Mouse (Mus musculus): ENCODE measurements at regions not wholly inside any gene's neighbourhood (a gene's known extent, or its start where the extent isn't known, plus 50 kb on each side); places are given as distances from the start of the nearest gene placed in this dataset.

DNA sequence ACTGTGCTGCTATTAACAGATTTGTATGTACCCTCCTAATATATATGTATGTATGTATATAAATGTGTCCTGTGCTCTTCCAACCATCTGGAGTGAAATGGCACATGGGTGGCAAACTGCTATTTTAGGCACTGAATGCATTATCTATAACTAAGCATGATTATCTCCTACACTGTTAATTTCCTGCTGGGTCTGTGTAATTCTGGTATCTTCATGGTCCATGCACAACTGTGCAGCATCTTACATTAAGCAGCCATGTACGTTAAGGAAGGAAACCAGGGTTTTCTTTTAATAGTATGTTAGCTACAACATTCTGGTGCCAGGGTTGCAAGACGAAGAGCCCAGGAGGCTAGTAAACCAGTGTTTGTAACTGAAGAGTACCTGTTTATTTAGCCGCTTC, 521.3 kb downstream of the Efnb2 start:
- H3K36me3 ChIP-seq (ENCODE audit: control insufficient read depth in 1 of 2, insufficient read depth in 2 of 2, low read length in 2 of 2) = no peaks in the 10 kb centered on the region
- H3K9me3 ChIP-seq (replicated peaks; ENCODE audit: insufficient read depth, low read length) = no peaks in the 10 kb centered on the region
- TF ChIP-seq POLR2AphosphoS5 (IDR thresholded peaks at IDR 0.05; ENCODE audit: borderline replicate concordance, low read depth, low read length) = no peak
- TF ChIP-seq MAFK (IDR thresholded peaks at IDR 0.05; ENCODE audit: borderline replicate concordance, low read depth, low read length) = no peak
- TF ChIP-seq ZKSCAN1 (IDR thresholded peaks at IDR 0.05; ENCODE audit: low read depth, low read length) = no peak
- no peak for TF ChIP-seq KAT2A (conservative IDR thresholded peaks at IDR 0.05; ENCODE audit: low read depth, low read length)
- no peak for TF ChIP-seq POLR2AphosphoS2 (IDR thresholded peaks at IDR 0.05; ENCODE audit: low read length)
- no peak for TF ChIP-seq BHLHE40 (IDR thresholded peaks at IDR 0.05; ENCODE audit: borderline replicate concordance, low read depth, low read length)
- TF ChIP-seq NRF1 (IDR thresholded peaks at IDR 0.05; ENCODE audit: insufficient read depth, low read depth, low read length, poor library complexity, severe bottlenecking) = no peak
- TF ChIP-seq ZNF384 (IDR thresholded peaks at IDR 0.05; ENCODE audit: low read depth, low read length) = no peak
- no peak for TF ChIP-seq CHD2 (IDR thresholded peaks at IDR 0.05; ENCODE audit: low read length)
- no peak for TF ChIP-seq TBP (IDR thresholded peaks at IDR 0.05; ENCODE audit: low read depth, low read length)
- TF ChIP-seq UBTF (IDR thresholded peaks at IDR 0.05; ENCODE audit: borderline replicate concordance, insufficient read depth, low read depth, low read length) = no peak
- no peak for TF ChIP-seq E2F4 (IDR thresholded peaks at IDR 0.05; ENCODE audit: borderline replicate concordance, low read depth, low read length)
- no peak for TF ChIP-seq GABPA (IDR thresholded peaks at IDR 0.05; ENCODE audit: low read depth, low read length)
- no peak for TF ChIP-seq CTCF (IDR thresholded peaks at IDR 0.05 in 2 of 3, conservative IDR thresholded peaks at IDR 0.05 in 1 of 3; ENCODE audit: control insufficient read depth in 1 of 3, insufficient read depth in 1 of 3, low read depth in 2 of 3, low read length in 3 of 3, poor library complexity in 1 of 3, severe bottlenecking in 1 of 3)
- no peak for TF ChIP-seq MEF2A (IDR thresholded peaks at IDR 0.05; ENCODE audit: extremely low read depth, insufficient replicate concordance, low read depth, low read length, poor library complexity, severe bottlenecking)
- no peak for TF ChIP-seq JUND (IDR thresholded peaks at IDR 0.05; ENCODE audit: low read depth, low read length)
- H3K4me3 ChIP-seq (ENCODE audit: control insufficient read depth in 1 of 2, insufficient read depth in 1 of 2, low read depth in 2 of 2, low read length in 2 of 2) = no peak overlapping the region
- no peak for DNase-seq (ENCODE audit: low read depth, low spot score)
- H3K4me1 ChIP-seq (ENCODE audit: control insufficient read depth in 1 of 2, insufficient read depth in 2 of 2, low read length in 2 of 2) = no peaks in the 10 kb centered on the region
- H3K79me2 ChIP-seq (ENCODE audit: control insufficient read depth, insufficient read depth, low read length, poor library complexity) = no peaks in the 10 kb centered on the region
- H3K27me3 ChIP-seq (ENCODE audit: control insufficient read depth in 1 of 2, insufficient read depth in 2 of 2, low read length in 2 of 2) = no peaks in the 10 kb centered on the region
- no peak overlapping the region for H3K9ac ChIP-seq (ENCODE audit: control insufficient read depth, low read depth, low read length, poor library complexity, severe bottlenecking)
- no peak overlapping the region for H3K27ac ChIP-seq (ENCODE audit: control insufficient read depth, low read depth, low read length)

DNA sequence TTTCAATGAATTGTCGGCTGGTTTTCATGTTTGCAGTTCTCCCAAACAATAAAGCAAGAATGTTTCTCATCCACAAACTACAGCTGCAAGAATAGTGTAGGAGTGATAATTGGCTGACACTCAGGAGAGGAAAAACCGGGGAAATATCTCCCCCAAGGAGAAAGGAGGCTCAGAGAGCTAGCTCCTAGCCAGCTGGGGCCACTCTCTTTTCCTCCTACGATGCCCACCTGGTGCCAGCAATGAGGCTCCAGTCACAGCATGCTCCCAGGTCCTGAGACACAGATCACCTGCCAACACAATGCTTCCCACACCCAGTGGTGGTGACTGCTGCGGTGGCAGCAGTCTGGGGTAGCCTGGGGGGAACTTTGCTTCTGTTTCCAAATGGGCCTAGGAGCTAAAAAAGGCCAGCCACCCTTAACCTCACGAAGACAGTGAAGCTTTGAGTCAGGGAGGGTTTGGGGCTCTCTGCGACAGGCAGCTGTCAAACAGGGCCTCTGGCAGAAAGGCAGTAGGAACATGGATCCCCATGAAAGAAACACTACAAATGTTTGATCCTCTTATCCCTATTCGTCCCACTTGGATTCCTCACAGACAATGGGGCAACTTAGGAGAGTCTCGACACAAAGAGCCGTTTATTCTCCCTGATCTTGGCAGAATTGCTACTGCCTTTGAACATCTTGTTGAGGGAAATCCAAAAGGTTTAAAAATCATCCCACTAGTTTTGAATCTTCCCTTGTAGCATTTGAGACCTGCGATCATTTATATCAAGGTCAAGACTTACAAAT, 527.8 kb downstream of the Efnb2 start:
- H3K79me2 ChIP-seq (ENCODE audit: control insufficient read depth, insufficient read depth, low read length, poor library complexity) = no peaks in the 10 kb centered on the region
- H3K9me3 ChIP-seq (replicated peaks; ENCODE audit: insufficient read depth, low read length) = no peaks in the 10 kb centered on the region
- DNase-seq (ENCODE audit: low read depth, low spot score) = no peak
- TF ChIP-seq ZMIZ1 (IDR thresholded peaks at IDR 0.05; ENCODE audit: low read depth, low read length) (no peak), CTCF (IDR thresholded peaks at IDR 0.05 in 2 of 3, conservative IDR thresholded peaks at IDR 0.05 in 1 of 3; ENCODE audit: control insufficient read depth in 1 of 3, insufficient read depth in 1 of 3, low read depth in 2 of 3, low read length in 3 of 3, poor library complexity in 1 of 3, severe bottlenecking in 1 of 3) (no peak), SMC3 (IDR thresholded peaks at IDR 0.05; ENCODE audit: low read depth, low read length) (no peak), USF2 (IDR thresholded peaks at IDR 0.05; ENCODE audit: borderline replicate concordance in 1 of 2, insufficient read depth in 1 of 2, low read depth in 1 of 2, low read length in 2 of 2) (no peak), RAD21 (IDR thresholded peaks at IDR 0.05; ENCODE audit: low read depth, low read length) (no peak), MEF2A (IDR thresholded peaks at IDR 0.05; ENCODE audit: extremely low read depth, insufficient replicate concordance, low read depth, low read length, poor library complexity, severe bottlenecking) (no peak), CHD1 (IDR thresholded peaks at IDR 0.05; ENCODE audit: low read depth, low read length) (no peak), MAFK (IDR thresholded peaks at IDR 0.05; ENCODE audit: borderline replicate concordance, low read depth, low read length) (no peak), POLR2AphosphoS2 (IDR thresholded peaks at IDR 0.05; ENCODE audit: low read length) (no peak), JUND (IDR thresholded peaks at IDR 0.05; ENCODE audit: low read depth, low read length) (no peak), NRF1 (IDR thresholded peaks at IDR 0.05; ENCODE audit: insufficient read depth, low read depth, low read length, poor library complexity, severe bottlenecking) (no peak), MYC (IDR thresholded peaks at IDR 0.05; ENCODE audit: low read depth, low read length) (no peak), TBP (IDR thresholded peaks at IDR 0.05; ENCODE audit: low read depth, low read length) (no peak), BHLHE40 (IDR thresholded peaks at IDR 0.05; ENCODE audit: borderline replicate concordance, low read depth, low read length) (no peak), CHD2 (IDR thresholded peaks at IDR 0.05; ENCODE audit: low read length) (no peak)
- H3K9ac ChIP-seq (ENCODE audit: control insufficient read depth, low read depth, low read length, poor library complexity, severe bottlenecking) = no peak overlapping the region
- H3K36me3 ChIP-seq (ENCODE audit: control insufficient read depth in 1 of 2, insufficient read depth in 2 of 2, low read length in 2 of 2) = no peaks in the 10 kb centered on the region
- no peaks in the 10 kb centered on the region for H3K4me1 ChIP-seq (ENCODE audit: control insufficient read depth in 1 of 2, insufficient read depth in 2 of 2, low read length in 2 of 2)
- no peak overlapping the region for H3K4me3 ChIP-seq (ENCODE audit: control insufficient read depth in 1 of 2, insufficient read depth in 1 of 2, low read depth in 2 of 2, low read length in 2 of 2)
- H3K27ac ChIP-seq (ENCODE audit: control insufficient read depth, low read depth, low read length) = no peak overlapping the region
- no peaks in the 10 kb centered on the region for H3K27me3 ChIP-seq (ENCODE audit: control insufficient read depth in 1 of 2, insufficient read depth in 2 of 2, low read length in 2 of 2)
